Mouse (Mus musculus) CH12.LX (cell line): ENCODE results near the gene Wee2. TPM values are rescaled to one million over a fixed set of nuclear protein-coding genes. Genes with fewer than 3 reads are reported as not detected.

ENCODE experiments used
- DNase-seq: peaks from one replicate; pipeline ENCODE4 v3.0.0-alpha.2; 2013; ENCODE audit errors: extremely low read depth
- H3K27ac ChIP-seq: 2 replicates; pipeline ENCODE4 v1.5.1; 2012; ENCODE audit warnings: low read depth, mild to moderate bottlenecking, control low read depth, moderate library complexity; ENCODE audit not compliant: insufficient read depth
- H3K27me3 ChIP-seq: replicated peaks from 2 replicates; pipeline ENCODE3; 2012; ENCODE audit warnings: inconsistent platforms
- H3K36me3 ChIP-seq, 2 experiments: replicated peaks in 1 of 2; 2 replicates each; pipeline versions ENCODE3 to v1.6.1; 2012; ENCODE audit warnings: inconsistent platforms in 1 of 2, low read length in 1 of 2, mild to moderate bottlenecking in 1 of 2, mixed read lengths in 1 of 2, moderate library complexity in 1 of 2; ENCODE audit not compliant: control insufficient read depth in 1 of 2, insufficient read depth in 1 of 2
- H3K4me1 ChIP-seq, 2 experiments: 2 replicates each; pipeline ENCODE4 v1.6.1; 2012; ENCODE audit warnings: inconsistent platforms in 1 of 2, moderate library complexity in 1 of 2; ENCODE audit not compliant: insufficient read depth in 2 of 2, control insufficient read depth in 1 of 2
- H3K4me2 ChIP-seq: 2 replicates; pipeline ENCODE4 v1.6.1; 2012; ENCODE audit warnings: low read depth, mild to moderate bottlenecking, control low read depth; ENCODE audit not compliant: poor library complexity, insufficient read depth, severe bottlenecking
- H3K4me3 ChIP-seq, 3 experiments: fragments of 150-350 bp in 1 of 3; sonication (generic) in 1 of 3; replicated peaks in 1 of 3; 2 replicates each; pipeline versions ENCODE3 to v1.5.1; 2011 to 2012; ENCODE audit warnings: low read depth in 2 of 3, low read length in 2 of 3, mild to moderate bottlenecking in 2 of 3, moderate library complexity in 2 of 3, control low read depth in 1 of 3, improper control_type of control experiment in 1 of 3, inconsistent platforms in 1 of 3, mixed read lengths in 1 of 3; ENCODE audit not compliant: poor library complexity in 1 of 3
- H3K79me2 ChIP-seq: replicated peaks from 2 replicates; pipeline ENCODE4 v1.6.1; 2012; ENCODE audit warnings: mild to moderate bottlenecking, moderate library complexity; ENCODE audit not compliant: control insufficient read depth, poor library complexity, insufficient read depth, severe bottlenecking; ENCODE audit errors: extremely low read depth
- H3K9ac ChIP-seq: 2 replicates; pipeline ENCODE4 v1.6.1; 2012; ENCODE audit warnings: low read depth, mild to moderate bottlenecking, control low read depth, moderate library complexity; ENCODE audit not compliant: insufficient read depth
- H3K9me3 ChIP-seq: replicated peaks from 2 replicates; pipeline ENCODE3; 2012; ENCODE audit warnings: low read length, inconsistent platforms, mixed read lengths
- BHLHE40 ChIP-seq: IDR thresholded peaks from 2 replicates; pipeline ENCODE4 v1.6.1; 2011; ENCODE audit warnings: mild to moderate bottlenecking, low read depth, low read length, improper control_type of control experiment
- CHD2 ChIP-seq: IDR thresholded peaks from 2 replicates; pipeline ENCODE4 v1.6.1; 2011; ENCODE audit warnings: low read length, improper control_type of control experiment
- CTCF ChIP-seq, 2 experiments: IDR thresholded peaks in 1 of 2; conservative IDR thresholded peaks in 1 of 2; 2 replicates each; pipeline ENCODE4 v1.5.1; 2011 to 2012; ENCODE audit warnings: low read depth in 2 of 2, low read length in 2 of 2, improper control_type of control experiment in 1 of 2, inconsistent platforms in 1 of 2, mild to moderate bottlenecking in 1 of 2, moderate library complexity in 1 of 2
- ETS1 ChIP-seq: conservative IDR thresholded peaks from 2 replicates; pipeline ENCODE4 v1.6.1; 2012; ENCODE audit warnings: low read depth, mild to moderate bottlenecking, inconsistent platforms, low read length, improper control_type of control experiment, moderate library complexity
- GABPA ChIP-seq: IDR thresholded peaks from 2 replicates; pipeline ENCODE4 v1.6.1; 2012; ENCODE audit warnings: low read depth, low read length, improper control_type of control experiment, inconsistent platforms; ENCODE audit not compliant: insufficient replicate concordance
- JUND ChIP-seq: conservative IDR thresholded peaks from 2 replicates; pipeline ENCODE4 v1.6.1; 2011; ENCODE audit warnings: low read depth, low read length, improper control_type of control experiment
- KAT2A ChIP-seq: IDR thresholded peaks from 2 replicates; pipeline ENCODE4 v1.6.1; 2012; ENCODE audit warnings: low read length, improper control_type of control experiment, inconsistent platforms; ENCODE audit not compliant: insufficient replicate concordance
- MAX ChIP-seq: IDR thresholded peaks from 2 replicates; pipeline ENCODE4 v1.6.1; 2011; ENCODE audit warnings: low read length, improper control_type of control experiment
- MAZ ChIP-seq: IDR thresholded peaks from 2 replicates; pipeline ENCODE4 v1.6.1; 2012; ENCODE audit warnings: low read depth, mild to moderate bottlenecking, inconsistent platforms, low read length, improper control_type of control experiment, moderate library complexity
- MYC ChIP-seq: IDR thresholded peaks from 2 replicates; pipeline ENCODE4 v1.6.1; 2011; ENCODE audit warnings: low read depth, mild to moderate bottlenecking, improper control_type of control experiment, low read length
- POLR2AphosphoS2 ChIP-seq: IDR thresholded peaks from 2 replicates; pipeline ENCODE4 v1.6.1; 2011; ENCODE audit warnings: low read depth, low read length, improper control_type of control experiment
- RAD21 ChIP-seq: IDR thresholded peaks from 2 replicates; pipeline ENCODE4 v1.6.1; 2011; ENCODE audit warnings: low read depth, mild to moderate bottlenecking, low read length, improper control_type of control experiment, moderate library complexity
- RCOR1 ChIP-seq: conservative IDR thresholded peaks from 2 replicates; pipeline ENCODE4 v1.6.1; 2012; ENCODE audit warnings: low read depth, mild to moderate bottlenecking, inconsistent platforms, low read length, improper control_type of control experiment
- SMC3 ChIP-seq: IDR thresholded peaks from 2 replicates; pipeline ENCODE4 v1.6.1; 2011; ENCODE audit warnings: low read depth, low read length, improper control_type of control experiment
- UBTF ChIP-seq: IDR thresholded peaks from 2 replicates; pipeline ENCODE4 v1.6.1; 2012; ENCODE audit warnings: low read depth, mild to moderate bottlenecking, inconsistent platforms, low read length, improper control_type of control experiment, moderate library complexity
- USF2 ChIP-seq: conservative IDR thresholded peaks from 2 replicates; pipeline ENCODE4 v1.6.1; 2011; ENCODE audit warnings: low read depth, low read length, improper control_type of control experiment
- ZC3H11A ChIP-seq: IDR thresholded peaks from 2 replicates; pipeline ENCODE4 v1.6.1; 2012; ENCODE audit warnings: low read depth, mild to moderate bottlenecking, inconsistent platforms, low read length, improper control_type of control experiment
- ZNF384 ChIP-seq: IDR thresholded peaks from 2 replicates; pipeline ENCODE4 v1.6.1; 2012; ENCODE audit warnings: low read depth, low read length, improper control_type of control experiment, inconsistent platforms
- dilution Hi-C: fragments of 300-500 bp; cut with MboI; formaldehyde crosslinking; loops from 2 replicates; pipeline ENCODE4 v1.14.3; 2020; ENCODE audit warnings: low sequenced_read_pairs; ENCODE audit not compliant: extremely low pct_unique_long_range_greater_than_20kb, extremely low pct_ligation_motif_present
- in situ Hi-C: fragments of 300-500 bp; cut with MboI; formaldehyde crosslinking; loops from 3 replicates; pipeline ENCODE4 v1.14.3; 2019; ENCODE audit warnings: low sequenced_read_pairs, low pct_ligation_motif_present, low pct_unique_long_range_greater_than_20kb, mixed read lengths
- polyA plus RNA-seq: library from polyadenylated mRNA; unstranded; fragments of >175 nt; gene quantifications from 2 replicates; pipeline ENCODE4 v1.2.1, GENCODE M21; 2012; ENCODE audit warnings: low read depth; ENCODE audit not compliant: insufficient read length
- total RNA-seq, 2 experiments: library from RNA; depleted of rRNA; stranded (reverse); fragments of 300-350 nt in 1 of 2; fragments of >200 nt in 1 of 2; gene quantifications; 2 replicates each; pipeline ENCODE4 v1.2.3; 2012 to 2014

Wee2 gene
- total and polyA plus RNA-seq, 3 experiments, result not detected

DNA sequence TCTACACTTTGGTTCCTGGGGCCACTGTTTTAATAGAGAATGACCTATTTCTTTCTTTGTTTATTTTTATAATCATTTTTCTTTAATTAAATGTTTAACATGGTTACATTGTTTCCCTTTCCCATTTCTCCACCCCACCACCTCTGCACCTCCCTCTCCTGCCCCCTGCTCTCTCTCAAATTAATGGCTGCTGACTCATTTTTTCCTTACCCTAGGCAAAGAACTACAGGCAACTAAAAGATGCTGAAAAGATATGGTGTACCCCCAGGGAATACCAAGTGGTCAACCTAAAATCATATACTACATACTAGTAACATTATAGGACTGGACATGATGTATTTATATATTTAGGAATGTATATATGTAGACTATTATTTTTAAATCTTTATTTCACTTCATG lies 9.7 kb downstream of the Wee2 start:
- Histone ChIP-seq H3K9ac (no peak overlapping the region), H3K4me1 (no peaks in the 10 kb centered on the region), H3K36me3 (no peaks in the 10 kb centered on the region), H3K4me2 (no peak overlapping the region), H3K4me3 (no peak overlapping the region), H3K27ac (no peak overlapping the region), H3K79me2 (no peaks in the 10 kb centered on the region)
- dilution Hi-C loops, result no loop called here
- peak; percentile 67 for TF ChIP-seq JUND
- TF ChIP-seq MYC, result no peak
- TF ChIP-seq POLR2AphosphoS2, result no peak
- TF ChIP-seq, all 38 proteins: peak for 1
- no peaks in the 10 kb centered on the region for H3K9me3 ChIP-seq
- peaks cover 5% of the 10 kb centered on the region for H3K27me3 ChIP-seq
- in situ Hi-C loops, result no loop called here
- DNase-seq, result no peak

DNA sequence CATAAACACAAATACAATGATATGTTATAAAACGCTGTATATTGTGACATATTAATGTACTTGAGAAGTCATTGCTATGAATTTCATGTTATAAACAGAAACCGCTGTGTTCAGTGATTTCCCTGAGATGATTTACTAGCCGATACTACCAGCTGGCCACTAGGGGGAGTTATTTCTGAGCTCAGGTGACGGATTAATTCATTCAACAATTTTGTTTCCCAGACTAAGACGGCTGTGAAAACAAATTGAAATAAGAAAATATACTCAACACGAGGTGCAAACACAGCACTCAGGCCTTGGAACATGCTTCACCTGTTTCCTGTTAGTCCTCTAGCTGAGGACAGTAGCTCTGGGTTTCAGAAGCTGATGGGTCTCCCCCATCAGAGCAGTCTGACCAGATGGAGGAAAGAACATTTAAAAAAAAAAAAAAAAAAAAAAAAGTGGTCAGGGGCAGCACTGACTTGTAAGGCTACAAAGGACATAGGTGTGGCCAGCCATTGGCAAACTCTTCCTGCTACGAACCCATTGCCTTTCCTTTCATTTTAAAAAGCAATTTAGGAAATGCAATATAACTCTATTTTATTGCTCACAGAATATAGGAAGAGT lies 15.7 kb downstream of the Wee2 start:
- H3K36me3 ChIP-seq, result no peaks in the 10 kb centered on the region
- no peaks in the 10 kb centered on the region for H3K9me3 ChIP-seq
- TF ChIP-seq USF2 (no peak), MAX (no peak), ZC3H11A (no peak), UBTF (no peak), RAD21 (no peak; the same call in none of the 2 replicates), JUND (no peak), CHD2 (no peak), KAT2A (no peak), BHLHE40 (peak; percentile 33; the same call in 1 of the 2 replicates), CTCF (conservative IDR thresholded peaks at IDR 0.05 in 1 of 2, IDR thresholded peaks at IDR 0.05 in 1 of 2; ENCODE audit: low read depth in 2 of 2, low read length in 2 of 2) (peak; percentile 77 to 78), MYC (no peak), RCOR1 (no peak), SMC3 (peak; percentile 40), ZNF384 (peak; percentile 81), GABPA (no peak), ETS1 (no peak), MAZ (no peak)
- H3K27ac ChIP-seq, result no peak overlapping the region
- DNase-seq, result no peak
- H3K4me1 ChIP-seq, result no peaks in the 10 kb centered on the region
- peak overlapping the region; percentile 93 for H3K4me2 ChIP-seq
- H3K79me2 ChIP-seq, result no peaks in the 10 kb centered on the region
- no peak overlapping the region for H3K9ac ChIP-seq
- dilution Hi-C loops (no loop called here), in situ Hi-C loops (no loop called here)
- H3K4me3 ChIP-seq, result no peak overlapping the region
- H3K27me3 ChIP-seq, result peaks cover 2% of the 10 kb centered on the region
